Mouse (Mus musculus) spleen, adult 2 months (tissue): ENCODE measurements at regions not wholly inside any gene's neighbourhood (a gene's known extent, or its start where the extent isn't known, plus 50 kb on each side); places are given as distances from the start of the nearest gene placed in this dataset.

Source experiments
- DNase-seq, 2 experiments: peaks; one replicate each; pipeline versions ENCODE4 v3.0.0 to v3.0.0-alpha.2; 2012 to 2021; ENCODE audit warnings: low spot score in 2 of 2, low read depth in 1 of 2
- H3K27ac ChIP-seq: fragments of 200-500 bp; 2 replicates; pipeline ENCODE4 v1.5.1; 2012; ENCODE audit warnings: low read length, inconsistent platforms; ENCODE audit not compliant: insufficient read depth
- H3K27me3 ChIP-seq: fragments of 200-500 bp; 2 replicates; pipeline ENCODE4 v1.6.1; 2012; ENCODE audit warnings: mild to moderate bottlenecking, moderate library complexity, low read length, inconsistent platforms; ENCODE audit not compliant: control insufficient read depth, insufficient read depth
- H3K36me3 ChIP-seq: fragments of 200-500 bp; 2 replicates; pipeline ENCODE4 v1.6.1; 2012; ENCODE audit warnings: mild to moderate bottlenecking, low read length, inconsistent platforms; ENCODE audit not compliant: control insufficient read depth, insufficient read depth
- H3K4me1 ChIP-seq: fragments of 200-500 bp; 2 replicates; pipeline ENCODE4 v1.6.1; 2011; ENCODE audit warnings: inconsistent platforms; ENCODE audit not compliant: control insufficient read depth, insufficient read depth, insufficient read length
- H3K4me3 ChIP-seq: fragments of 200-500 bp; 2 replicates; pipeline ENCODE4 v1.5.1; 2011; ENCODE audit warnings: mild to moderate bottlenecking, inconsistent platforms; ENCODE audit not compliant: insufficient read depth, insufficient read length; ENCODE audit errors: extremely low read depth
- CTCF ChIP-seq: fragments of 200-500 bp; IDR thresholded peaks from 2 replicates; pipeline ENCODE4 v1.5.1; 2011; ENCODE audit warnings: mild to moderate bottlenecking, inconsistent platforms; ENCODE audit not compliant: insufficient read depth, insufficient read length, insufficient replicate concordance; ENCODE audit errors: extremely low read depth
- POLR2A ChIP-seq: fragments of 200-500 bp; IDR thresholded peaks from 2 replicates; pipeline ENCODE4 v1.6.1; 2011; ENCODE audit warnings: low read depth, low read length, inconsistent platforms
- WGBS: fragments of 180-500 bp; shearing (Covaris S2); methylation state at CpG from one replicate; pipeline ENCODE4 v1.1.7; 2018; 5-methylcytosine and 5-hydroxymethylcytosine counted together

- H3K27ac ChIP-seq, result no peak overlapping the region
- 85% methylated on average over 10 of the region's 10 CpGs for WGBS
- TF ChIP-seq CTCF (no peak), POLR2A (no peak)
- no peaks in the 10 kb centered on the region for H3K4me1 ChIP-seq
- DNase-seq, result no peak
- H3K27me3 ChIP-seq, result no peaks in the 10 kb centered on the region
- H3K4me3 ChIP-seq, result no peak overlapping the region
- no peaks in the 10 kb centered on the region for H3K36me3 ChIP-seq
These were observed 309.0 kb downstream of the Tshz3 start for GRCm38 (mm10) chr7:37006921-37007320.

GRCm38 (mm10) chr7:37011180-37011754 lies 313.3 kb downstream of the Tshz3 start:
- no peak for DNase-seq
- TF ChIP-seq POLR2A (no peak), CTCF (no peak)
- WGBS, result 45% methylated on average over 6 of the region's 6 CpGs
- H3K4me3 ChIP-seq, result no peak overlapping the region
- no peaks in the 10 kb centered on the region for H3K27me3 ChIP-seq
- H3K4me1 ChIP-seq, result no peaks in the 10 kb centered on the region
- no peak overlapping the region for H3K27ac ChIP-seq
- H3K36me3 ChIP-seq, result no peaks in the 10 kb centered on the region

- Histone ChIP-seq H3K4me1 (no peaks in the 10 kb centered on the region), H3K27me3 (no peaks in the 10 kb centered on the region), H3K27ac (peak overlapping the region; percentile 42; the same call in 1 of the 2 replicates), H3K4me3 (no peak overlapping the region), H3K36me3 (no peaks in the 10 kb centered on the region)
- TF ChIP-seq CTCF (no peak), POLR2A (no peak)
- WGBS, result 31% methylated on average over 3 of the region's 3 CpGs
- DNase-seq, result no peak
These were observed 322.2 kb downstream of the Tshz3 start for GRCm38 (mm10) chr7:37020078-37020477.

GRCm38 (mm10) chr7:37024501-37025025 lies 326.6 kb downstream of the Tshz3 start:
- Histone ChIP-seq H3K4me3 (no peak overlapping the region), H3K27ac (no peak overlapping the region), H3K36me3 (no peaks in the 10 kb centered on the region), H3K4me1 (no peaks in the 10 kb centered on the region), H3K27me3 (no peaks in the 10 kb centered on the region)
- DNase-seq, result no peak
- TF ChIP-seq CTCF (no peak), POLR2A (no peak)
- 90% methylated on average over 7 of the region's 7 CpGs for WGBS

- H3K36me3 ChIP-seq, result no peaks in the 10 kb centered on the region
- H3K27me3 ChIP-seq, result no peaks in the 10 kb centered on the region
- no peak for DNase-seq
- H3K4me3 ChIP-seq, result no peak overlapping the region
- no peaks in the 10 kb centered on the region for H3K4me1 ChIP-seq
- H3K27ac ChIP-seq, result no peak overlapping the region
- 71% methylated on average over 8 of the region's 8 CpGs for WGBS
- TF ChIP-seq POLR2A (no peak), CTCF (no peak)
These were observed 366.9 kb downstream of the Tshz3 start for GRCm38 (mm10) chr7:37064582-37065458.

GRCm38 (mm10) chr7:37077698-37078097 lies 379.8 kb downstream of the Tshz3 start:
- TF ChIP-seq CTCF (no peak), POLR2A (no peak)
- no peak for DNase-seq
- Histone ChIP-seq H3K27ac (no peak overlapping the region), H3K27me3 (no peaks in the 10 kb centered on the region), H3K4me1 (no peaks in the 10 kb centered on the region), H3K36me3 (no peaks in the 10 kb centered on the region), H3K4me3 (no peak overlapping the region)
- WGBS, result 74% methylated on average over 6 of the region's 6 CpGs
